ENCODE assay signal across 9 mouse cellular contexts in the genomic region with DNA sequence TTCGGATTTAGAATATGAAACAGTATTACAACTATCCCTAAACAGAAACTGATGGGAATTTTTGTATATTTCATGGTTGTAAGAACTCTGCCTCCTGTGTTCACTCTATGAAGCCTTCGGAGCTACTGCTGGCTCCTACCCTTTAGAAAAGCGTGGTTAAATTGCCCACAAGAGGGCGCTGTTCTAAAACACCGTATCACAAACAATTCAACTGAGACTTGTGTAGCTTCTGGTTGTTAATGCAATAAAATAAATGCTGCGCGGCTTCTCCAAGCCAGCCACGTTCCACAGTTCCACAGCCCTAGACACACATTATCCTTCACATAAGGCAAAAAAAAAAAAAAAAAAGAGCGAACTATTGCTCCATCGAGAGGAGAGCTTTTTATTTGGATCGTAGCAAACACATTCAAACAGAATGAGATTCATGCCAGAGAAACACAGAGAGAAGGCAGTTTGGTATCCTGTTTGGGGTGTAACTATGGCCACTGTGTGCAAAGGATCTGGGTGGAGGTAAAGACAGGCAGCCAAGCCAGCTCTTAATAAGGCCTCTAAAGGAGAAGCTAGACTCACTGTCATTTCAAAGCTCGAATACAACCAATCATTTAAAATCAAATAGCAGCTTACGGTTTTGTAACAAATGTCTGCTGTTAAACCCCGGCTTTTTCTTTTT. TPM values are rescaled to one million over a fixed set of nuclear protein-coding genes. Genes with fewer than 3 reads are reported as not detected.
DNase-seq lines count a peak whose midpoint lies in the region; ATAC-seq lines count a peak whose summit lies in the region.
"Had no signal": no experiment of that assay in that cellular context is flagged by ENCODE, and none has a peak within 500 bp of the region (broad histone marks: within the 10 kb centered on the region; RNA-seq: fewer than 3 reads in every experiment).

No protein-coding gene starts in this region.

- DNase-seq in gastrocnemius, adult 18-20 months (ENCODE audit: low spot score), result peak; percentile 77
- no peak for DNase-seq in gastrocnemius, postnatal 25 days
- peak; percentile 60 to 77 for DNase-seq in cerebellum, postnatal 36 days
- peak; percentile 37 to 40 for DNase-seq in gastrocnemius, adult 8-10 months (ENCODE audit: low spot score in 2 of 2)
- peak; percentile 86 for DNase-seq in intestine, embryonic 14.5 days (ENCODE audit: low spot score)
- DNase-seq in left cerebral cortex, adult 8-10 months (ENCODE audit: low spot score in 2 of 2), result peak; percentile 40 to 63
- peak; percentile 68 for DNase-seq in right cerebral cortex, postnatal 14 days

- no peaks in the 10 kb centered on the region for H3K36me3 ChIP-seq in intestine, embryonic 14.5 days (ENCODE audit: control insufficient read depth, insufficient read depth, low read length)
- no peaks in the 10 kb centered on the region for H3K36me3 ChIP-seq in megakaryocyte, embryonic 14.5 days (replicated peaks; ENCODE audit: low read length)

- H3K27ac ChIP-seq in intestine, embryonic 14.5 days (ENCODE audit: low read depth), result no peak overlapping the region

- no peak for ATAC-seq in intestine, embryonic 14.5 days (replicated peaks; ENCODE audit: low FRiP score, low TSS enrichment, low read depth)

- no peaks in the 10 kb centered on the region for H3K27me3 ChIP-seq in intestine, embryonic 14.5 days (replicated peaks; ENCODE audit: control insufficient read depth, insufficient read depth, low read length)
- H3K27me3 ChIP-seq in megakaryocyte, embryonic 14.5 days (replicated peaks), result peaks cover 2% of the 10 kb centered on the region

- no peaks in the 10 kb centered on the region for H3K4me1 ChIP-seq in intestine, embryonic 14.5 days (replicated peaks; ENCODE audit: control insufficient read depth, insufficient read depth, low read length)
- H3K4me1 ChIP-seq in megakaryocyte, embryonic 14.5 days, result peaks cover 4% of the 10 kb centered on the region; the same call in 1 of the 2 replicates

- H3K4me3 ChIP-seq in intestine, embryonic 14.5 days (ENCODE audit: low read depth, low read length), result peak overlapping the region; percentile 19; the same call in 1 of the 2 replicates
- H3K4me3 ChIP-seq in megakaryocyte, embryonic 14.5 days (replicated peaks), result peak overlapping the region; percentile 53

- no peaks in the 10 kb centered on the region for H3K9me3 ChIP-seq in intestine, embryonic 14.5 days (ENCODE audit: control insufficient read depth, low read length)
- no peaks in the 10 kb centered on the region for H3K9me3 ChIP-seq in megakaryocyte, embryonic 14.5 days

- 28% methylated on average over 14 of the region's 14 CpGs for WGBS in intestine, embryonic 14.5 days

- peak overlapping the region; percentile 43 for H3K4me2 ChIP-seq in intestine, embryonic 14.5 days (ENCODE audit: low read length)

- no peak overlapping the region for H3K9ac ChIP-seq in intestine, embryonic 14.5 days (ENCODE audit: low read length)

RNA-seq across cellular contexts. Expression of gene Commd2, which starts 15.7 kb away (rescaled TPM):
- total RNA-seq in gastrocnemius, adult 18-20 months (2021), result 10 to 100 TPM; 11.1 to 12.9 TPM
- 10 to 100 TPM; 11.1 to 11.3 TPM for total RNA-seq in gastrocnemius, postnatal 25 days (2021)
- 10 to 100 TPM; 10.4 to 11.9 (median 11.4) TPM for total RNA-seq in gastrocnemius, adult 8-10 months (2022)
- 86.8 and 95.9 TPM in 2 replicates for polyA plus RNA-seq in intestine, embryonic 14.5 days (2014; fragmentation: Nextera tagmentation; extraction: Ambion mirVana)
- 10 to 100 TPM; 18.5 to 20.9 (median 19.2) TPM for total RNA-seq in left cerebral cortex, adult 8-10 months (2022)
- 24.8 and 47.5 TPM in 2 replicates for polyA plus RNA-seq in megakaryocyte, embryonic 14.5 days (2012; ENCODE audit: insufficient read depth, low replicate concordance)

RNA-seq across cellular contexts. Expression of gene Ankub1, which starts 25.4 kb away (rescaled TPM):
- not detected for total RNA-seq in gastrocnemius, adult 18-20 months (2021)
- not detected for total RNA-seq in gastrocnemius, postnatal 25 days (2021)
- not detected for total RNA-seq in gastrocnemius, adult 8-10 months (2022)
- polyA plus RNA-seq in intestine, embryonic 14.5 days (2014; fragmentation: Nextera tagmentation; extraction: Ambion mirVana), result not detected in 2 replicates
- total RNA-seq in left cerebral cortex, adult 8-10 months (2022), result 1 to 10 TPM; 1.8 to 2.6 (median 2.3) TPM
- polyA plus RNA-seq in megakaryocyte, embryonic 14.5 days (2012; ENCODE audit: insufficient read depth, low replicate concordance), result not detected in 2 replicates
- polyA plus RNA-seq: C2C12 had no signal
